Mouse (Mus musculus): ENCODE measurements around the gene B4galt1.
A peak's percentile ranks its signal among the peaks of the same experiment; 100 is the strongest.

B4galt1 gene

GRCm38 (mm10) chr4:40819151-40819550 is 34.7 kb downstream of the B4galt1 start:
- DNase-seq (ENCODE audit: low spot score in 2 of 2), result no peak

- DNase-seq (ENCODE audit: low spot score in 2 of 2), result no peak
These were observed 35.4 kb downstream of the B4galt1 start for GRCm38 (mm10) chr4:40818421-40818820.

- no peak for DNase-seq (ENCODE audit: low spot score in 2 of 2)
These were observed 35.9 kb downstream of the B4galt1 start for GRCm38 (mm10) chr4:40817936-40818335.

- no peak for DNase-seq (ENCODE audit: low spot score in 2 of 2)
These were observed 37.9 kb downstream of the B4galt1 start for GRCm38 (mm10) chr4:40815775-40816372.

GRCm38 (mm10) chr4:40815120-40815519 is 38.7 kb downstream of the B4galt1 start:
- DNase-seq (ENCODE audit: low spot score in 2 of 2), result no peak

- no peak for DNase-seq (ENCODE audit: low spot score in 2 of 2)
These were observed 39.4 kb downstream of the B4galt1 start for GRCm38 (mm10) chr4:40814359-40814758.

- DNase-seq (ENCODE audit: low spot score in 2 of 2), result no peak
These were observed 40.9 kb downstream of the B4galt1 start for GRCm38 (mm10) chr4:40812891-40813290.

- DNase-seq (ENCODE audit: low spot score in 2 of 2), result no peak
These were observed 43.3 kb downstream of the B4galt1 start for GRCm38 (mm10) chr4:40810481-40810880.

- no peak for DNase-seq (ENCODE audit: low spot score in 2 of 2)
These were observed 46.4 kb downstream of the B4galt1 start for GRCm38 (mm10) chr4:40807382-40807781.

- DNase-seq (ENCODE audit: low spot score in 2 of 2), result no peak
These were observed 48.4 kb downstream of the B4galt1 start for GRCm38 (mm10) chr4:40805401-40805800.

- no peak for DNase-seq (ENCODE audit: low spot score in 2 of 2)
These were observed 51.0 kb downstream of the B4galt1 start for GRCm38 (mm10) chr4:40802787-40803186.

- peak; percentile 50 to 53 for DNase-seq (ENCODE audit: low spot score in 2 of 2)
These were observed 51.9 kb downstream of the B4galt1 start for GRCm38 (mm10) chr4:40801908-40802307.

- no peak for DNase-seq (ENCODE audit: low spot score in 2 of 2)
These were observed 52.9 kb downstream of the B4galt1 start for GRCm38 (mm10) chr4:40800873-40801272.

GRCm38 (mm10) chr4:40798833-40799555 is 54.8 kb downstream of the B4galt1 start:
- DNase-seq (ENCODE audit: low spot score in 2 of 2), result peak; percentile 34 to 61

- DNase-seq (ENCODE audit: low spot score in 2 of 2), result no peak
These were observed 58.0 kb downstream of the B4galt1 start for GRCm38 (mm10) chr4:40795761-40796160.

GRCm38 (mm10) chr4:40794320-40794719 is 59.5 kb downstream of the B4galt1 start:
- no peak for DNase-seq (ENCODE audit: low spot score in 2 of 2)

GRCm38 (mm10) chr4:40791176-40791575 is 62.6 kb downstream of the B4galt1 start:
- DNase-seq (ENCODE audit: low spot score in 2 of 2), result no peak

GRCm38 (mm10) chr4:40786578-40786977 is 67.2 kb downstream of the B4galt1 start:
- DNase-seq (ENCODE audit: low spot score in 2 of 2), result no peak

- DNase-seq (ENCODE audit: low spot score in 2 of 2), result no peak
These were observed 68.1 kb downstream of the B4galt1 start for GRCm38 (mm10) chr4:40785620-40786166.

- DNase-seq (ENCODE audit: low spot score in 2 of 2), result peak; percentile 44 to 69
These were observed 69.1 kb downstream of the B4galt1 start for GRCm38 (mm10) chr4:40784556-40785169.

- DNase-seq (ENCODE audit: low spot score in 2 of 2), result no peak
These were observed 70.8 kb downstream of the B4galt1 start for GRCm38 (mm10) chr4:40783049-40783448.

GRCm38 (mm10) chr4:40781797-40782495 is 71.9 kb downstream of the B4galt1 start:
- no peak for DNase-seq (ENCODE audit: low spot score in 2 of 2)
